Mouse (Mus musculus) stomach, embryonic 14.5 days (tissue): ENCODE results near the gene Ppm1l. TPM values are rescaled to one million over a fixed set of nuclear protein-coding genes. Genes with fewer than 3 reads are reported as not detected.
"Not testable (repeated sequence)": the region's sequence is repeated elsewhere in the genome, so short reads cannot be mapped to it uniquely, and the experiment has no call there.

ENCODE experiments used
- ATAC-seq: fragments of 200-750 bp; cut with Nextera tagmentation; 2 replicates; pipeline ENCODE4 v1.8.0; 2017; ENCODE audit warnings: low read depth, moderate TSS enrichment; ENCODE audit not compliant: insufficient number of reproducible peaks, insufficient read depth, low FRiP score
- H3K27ac ChIP-seq: fragments of 300-500 bp; sonication (generic); 2 replicates; pipeline ENCODE4 v1.5.1; 2014; ENCODE audit warnings: mild to moderate bottlenecking, low read length, moderate library complexity, mixed read lengths
- H3K27me3 ChIP-seq: fragments of 300-500 bp; sonication (generic); 2 replicates; pipeline ENCODE4 v1.6.1; 2014; ENCODE audit warnings: low read length, control low read depth, mixed read lengths; ENCODE audit not compliant: control insufficient read depth, insufficient read depth
- H3K36me3 ChIP-seq: fragments of 300-500 bp; sonication (generic); 2 replicates; pipeline ENCODE4 v1.6.1; 2014; ENCODE audit warnings: mild to moderate bottlenecking, control low read depth, low read length, moderate library complexity, mixed read lengths; ENCODE audit not compliant: control insufficient read depth, insufficient read depth
- H3K4me1 ChIP-seq: fragments of 300-500 bp; sonication (generic); 2 replicates; pipeline ENCODE4 v1.6.1; 2014; ENCODE audit warnings: low read length, control low read depth, mixed read lengths; ENCODE audit not compliant: control insufficient read depth, insufficient read depth
- H3K4me2 ChIP-seq: fragments of 300-500 bp; sonication (generic); replicated peaks from 2 replicates; pipeline ENCODE4 v1.6.1; 2014; ENCODE audit warnings: low read depth, low read length, control low read depth
- H3K4me3 ChIP-seq: fragments of 300-500 bp; sonication (generic); 2 replicates; pipeline ENCODE4 v1.5.1; 2014; ENCODE audit warnings: low read depth, low read length, control low read depth
- H3K9ac ChIP-seq: fragments of 300-500 bp; sonication (generic); replicated peaks from 2 replicates; pipeline ENCODE4 v1.6.1; 2014; ENCODE audit warnings: low read depth, mild to moderate bottlenecking, control low read depth, low read length, moderate library complexity, mixed read lengths
- H3K9me3 ChIP-seq: fragments of 300-500 bp; sonication (generic); 2 replicates; pipeline ENCODE4 v1.6.1; 2016; ENCODE audit warnings: low read depth, low read length, control low read depth; ENCODE audit not compliant: control insufficient read depth
- WGBS: fragments of 180-500 bp; shearing (Covaris S2); extraction: QIAGEN DNeasy Blood & Tissue Kit; methylation state at CpG from one replicate; pipeline ENCODE4 v1.1.7; 2014; 5-methylcytosine and 5-hydroxymethylcytosine counted together
- polyA plus RNA-seq: library from polyadenylated mRNA; unstranded; fragments of >200 nt; fragmentation: Nextera tagmentation; extraction: Ambion mirVana; gene quantifications from 2 replicates; pipeline ENCODE4 v1.2.1, GENCODE M21; 2014

Gene Ppm1l
- polyA plus RNA-seq, 1 experiment from 2014 or later: 8.0 TPM

- WGBS: 73% methylated on average over 2 of the region's 2 CpGs
- not testable (repeated sequence) for ATAC-seq
Observed at GRCm38 (mm10) chr3:69424781-69425180, 108.1 kb downstream of the Ppm1l start.

DNA sequence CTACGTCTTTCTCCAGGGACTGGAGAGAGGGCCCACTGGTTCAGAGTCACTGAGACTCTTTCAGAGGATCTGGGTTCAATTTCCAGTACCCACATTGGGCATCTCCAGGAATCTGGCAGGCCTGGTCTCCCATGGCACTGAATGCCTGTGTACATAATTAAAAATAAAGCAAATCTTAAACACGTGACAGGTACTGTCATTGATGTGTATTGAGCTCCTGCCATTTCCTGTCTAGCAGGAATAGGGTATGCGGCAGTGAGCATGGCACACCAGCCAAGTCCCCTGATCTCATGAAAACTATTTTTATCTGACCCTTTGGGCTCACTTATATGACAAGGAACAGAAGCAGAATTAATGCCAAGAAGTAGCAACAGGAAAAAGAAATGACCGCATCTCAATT is 110.6 kb downstream of the Ppm1l start:
- no peak overlapping the region for H3K27ac ChIP-seq
- no peaks in the 10 kb centered on the region for H3K36me3 ChIP-seq
- no peaks in the 10 kb centered on the region for H3K9me3 ChIP-seq
- H3K9ac ChIP-seq: no peak overlapping the region
- no peak overlapping the region for H3K4me2 ChIP-seq
- no peak for ATAC-seq
- H3K27me3 ChIP-seq: no peaks in the 10 kb centered on the region
- 85% methylated on average over 4 of the region's 4 CpGs for WGBS
- no peaks in the 10 kb centered on the region for H3K4me1 ChIP-seq
- no peak overlapping the region for H3K4me3 ChIP-seq

More at GRCm38 (mm10) chr3:69424781-69425180, 108.1 kb downstream of the Ppm1l start:
- H3K36me3 ChIP-seq, H3K27me3 ChIP-seq, H3K4me3 ChIP-seq, H3K4me2 ChIP-seq, H3K9ac ChIP-seq, H3K9me3 ChIP-seq, H3K4me1 ChIP-seq, H3K27ac ChIP-seq: not testable (repeated sequence)

DNA sequence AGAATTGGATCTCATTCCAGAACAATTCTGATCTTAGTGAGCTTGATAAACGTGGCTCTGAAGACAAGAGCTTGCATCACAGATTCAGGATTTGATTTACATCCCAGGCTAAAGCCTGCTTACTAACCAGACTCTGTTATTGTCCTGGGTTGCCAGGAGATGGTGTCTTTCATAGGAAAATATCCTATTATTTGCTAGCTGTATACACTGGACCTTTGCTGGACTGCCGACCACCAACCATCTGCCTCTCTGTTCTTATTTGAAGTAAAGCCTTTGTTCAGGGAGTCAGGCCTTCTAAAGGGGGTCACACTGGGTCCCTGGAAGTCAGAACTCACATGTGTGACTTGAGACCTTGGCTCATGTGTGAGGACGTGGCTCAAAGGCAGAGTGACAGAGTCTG is 111.6 kb downstream of the Ppm1l start:
- ATAC-seq: no peak
- Histone ChIP-seq H3K36me3 (no peaks in the 10 kb centered on the region), H3K4me1 (no peaks in the 10 kb centered on the region), H3K9ac (no peak overlapping the region), H3K4me2 (no peak overlapping the region), H3K27ac (no peak overlapping the region), H3K9me3 (no peaks in the 10 kb centered on the region), H3K27me3 (no peaks in the 10 kb centered on the region), H3K4me3 (no peak overlapping the region)
- 80% methylated on average over 3 of the region's 3 CpGs for WGBS

DNA sequence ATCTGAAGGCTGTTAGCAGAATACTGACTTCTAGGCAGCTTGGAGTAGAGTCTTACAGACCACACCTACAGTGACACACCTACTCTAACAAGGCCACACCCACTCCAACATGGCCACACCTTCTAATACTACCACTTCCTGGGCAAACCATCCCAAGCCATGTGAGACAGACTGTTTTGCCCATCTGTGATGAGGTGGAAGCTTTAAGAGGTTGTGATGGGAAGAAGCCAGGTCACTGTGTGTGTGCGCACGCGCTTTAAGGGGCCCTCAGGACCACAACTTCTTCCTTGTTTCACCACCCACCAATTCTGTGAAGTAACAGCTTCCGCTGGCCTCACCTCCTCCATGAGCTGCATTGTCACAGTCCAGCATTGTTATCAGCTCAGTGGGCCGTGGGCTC is 112.7 kb downstream of the Ppm1l start:
- H3K4me1 ChIP-seq: no peaks in the 10 kb centered on the region
- no peak overlapping the region for H3K27ac ChIP-seq
- H3K27me3 ChIP-seq: no peaks in the 10 kb centered on the region
- ATAC-seq: no peak
- WGBS: 92% methylated on average over 5 of the region's 5 CpGs
- H3K9me3 ChIP-seq: no peaks in the 10 kb centered on the region
- no peaks in the 10 kb centered on the region for H3K36me3 ChIP-seq
- H3K9ac ChIP-seq: no peak overlapping the region
- H3K4me2 ChIP-seq: no peak overlapping the region
- no peak overlapping the region for H3K4me3 ChIP-seq

GRCm38 (mm10) chr3:69433580-69433979 is 116.9 kb downstream of the Ppm1l start:
- Histone ChIP-seq H3K27me3 (no peaks in the 10 kb centered on the region), H3K4me2 (no peak overlapping the region), H3K36me3 (no peaks in the 10 kb centered on the region), H3K9me3 (no peaks in the 10 kb centered on the region), H3K9ac (no peak overlapping the region), H3K27ac (no peak overlapping the region), H3K4me3 (no peak overlapping the region), H3K4me1 (no peaks in the 10 kb centered on the region)
- 88% methylated on average over 10 of the region's 10 CpGs for WGBS
- no peak for ATAC-seq

DNA sequence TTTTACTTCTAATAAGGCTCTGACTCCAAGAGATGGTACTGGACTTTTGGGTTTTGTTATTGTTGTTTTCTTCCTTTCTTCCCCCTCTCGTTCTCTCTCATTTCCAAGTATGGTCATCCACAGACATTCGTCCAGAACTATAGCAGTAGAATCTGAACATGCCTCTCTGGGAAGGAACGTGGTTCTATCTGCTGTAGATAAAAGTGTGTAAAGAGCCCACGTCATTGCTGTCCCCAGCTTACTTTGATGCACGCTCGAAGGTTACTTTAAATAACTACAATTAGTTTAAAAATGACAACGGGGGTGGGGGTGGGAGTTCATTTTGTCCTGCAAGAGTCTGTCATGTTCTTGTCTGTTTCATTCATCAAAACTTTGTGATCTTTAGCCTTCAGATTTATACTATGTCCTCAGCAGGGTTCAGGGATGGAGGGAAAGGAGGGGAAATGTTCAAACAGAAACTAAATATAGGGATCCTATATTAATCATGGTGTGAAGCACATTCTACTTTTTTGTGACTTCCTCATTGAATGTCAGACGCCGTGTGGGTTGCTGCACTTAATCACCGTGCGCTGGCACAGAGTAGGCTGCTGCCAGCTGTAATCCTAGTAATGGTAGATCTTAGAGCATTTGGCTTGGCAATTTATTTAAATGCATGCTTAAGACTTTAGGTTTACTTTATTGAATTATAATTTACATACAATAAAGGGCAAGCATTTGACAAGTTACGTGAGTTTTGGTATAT is 122.3 kb downstream of the Ppm1l start:
- Histone ChIP-seq H3K4me2 (no peak overlapping the region), H3K36me3 (no peaks in the 10 kb centered on the region), H3K4me3 (no peak overlapping the region), H3K27ac (no peak overlapping the region), H3K9ac (no peak overlapping the region), H3K4me1 (no peaks in the 10 kb centered on the region), H3K9me3 (no peaks in the 10 kb centered on the region), H3K27me3 (no peaks in the 10 kb centered on the region)
- WGBS: 63% methylated on average over 12 of the region's 12 CpGs
- ATAC-seq: no peak

DNA sequence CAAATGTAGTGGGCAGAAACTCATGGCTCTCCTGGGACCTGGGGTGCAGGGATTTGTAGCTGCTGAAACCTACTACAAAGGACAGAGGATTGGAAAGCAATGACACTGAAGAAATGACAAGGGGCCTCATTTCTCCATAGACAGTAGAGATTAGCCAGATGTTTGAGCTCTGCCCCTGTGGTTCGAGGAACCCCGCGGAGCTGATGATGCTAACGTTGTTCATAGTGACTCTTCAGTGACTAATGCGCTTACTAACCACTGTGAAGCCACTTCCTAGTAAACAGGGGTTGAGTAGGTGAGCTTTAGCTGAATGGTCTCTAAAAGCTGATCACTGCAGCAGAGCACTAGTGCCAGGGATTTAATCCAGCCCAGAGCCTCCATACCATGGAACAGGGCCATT is 124.1 kb downstream of the Ppm1l start:
- Histone ChIP-seq H3K9ac (no peak overlapping the region), H3K27me3 (no peaks in the 10 kb centered on the region), H3K9me3 (no peaks in the 10 kb centered on the region), H3K27ac (no peak overlapping the region), H3K36me3 (no peaks in the 10 kb centered on the region), H3K4me3 (no peak overlapping the region), H3K4me2 (no peak overlapping the region), H3K4me1 (no peaks in the 10 kb centered on the region)
- ATAC-seq: no peak
- WGBS: 65% methylated on average over 5 of the region's 5 CpGs

DNA sequence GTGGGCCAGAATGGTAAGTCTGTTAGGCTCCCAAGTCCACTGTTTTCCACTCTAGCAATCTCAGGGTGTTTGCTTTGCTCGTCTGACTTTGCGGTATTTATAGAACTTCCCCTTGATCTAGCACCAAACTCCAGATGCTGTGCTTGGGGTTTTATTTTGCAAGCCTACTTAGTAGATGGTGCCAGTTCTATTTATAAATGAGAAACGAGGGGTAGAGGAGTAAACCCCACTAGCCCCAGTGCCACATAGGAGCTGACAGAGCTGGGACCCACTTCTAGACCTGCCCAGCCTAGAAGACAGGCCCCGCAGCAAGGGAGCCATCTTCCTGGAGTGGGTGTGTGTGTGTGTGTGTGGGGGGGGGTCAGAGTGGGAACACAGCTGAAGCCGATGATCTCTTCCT is 130.3 kb downstream of the Ppm1l start:
- WGBS: 81% methylated on average over 5 of the region's 5 CpGs
- Histone ChIP-seq H3K4me1 (no peaks in the 10 kb centered on the region), H3K9ac (no peak overlapping the region), H3K4me2 (no peak overlapping the region), H3K36me3 (no peaks in the 10 kb centered on the region), H3K27ac (no peak overlapping the region), H3K27me3 (no peaks in the 10 kb centered on the region), H3K4me3 (no peak overlapping the region), H3K9me3 (no peaks in the 10 kb centered on the region)
- no peak for ATAC-seq

GRCm38 (mm10) chr3:69449041-69449440 is 132.4 kb downstream of the Ppm1l start:
- no peak overlapping the region for H3K4me2 ChIP-seq
- H3K4me3 ChIP-seq: no peak overlapping the region
- 85% methylated on average over 3 of the region's 3 CpGs for WGBS
- no peak overlapping the region for H3K27ac ChIP-seq
- no peaks in the 10 kb centered on the region for H3K4me1 ChIP-seq
- no peak for ATAC-seq
- H3K9me3 ChIP-seq: no peaks in the 10 kb centered on the region
- no peak overlapping the region for H3K9ac ChIP-seq
- H3K36me3 ChIP-seq: no peaks in the 10 kb centered on the region
- H3K27me3 ChIP-seq: no peaks in the 10 kb centered on the region
